Comparison of ENCODE assay signal across 12 mouse cellular contexts in the genomic region with DNA sequence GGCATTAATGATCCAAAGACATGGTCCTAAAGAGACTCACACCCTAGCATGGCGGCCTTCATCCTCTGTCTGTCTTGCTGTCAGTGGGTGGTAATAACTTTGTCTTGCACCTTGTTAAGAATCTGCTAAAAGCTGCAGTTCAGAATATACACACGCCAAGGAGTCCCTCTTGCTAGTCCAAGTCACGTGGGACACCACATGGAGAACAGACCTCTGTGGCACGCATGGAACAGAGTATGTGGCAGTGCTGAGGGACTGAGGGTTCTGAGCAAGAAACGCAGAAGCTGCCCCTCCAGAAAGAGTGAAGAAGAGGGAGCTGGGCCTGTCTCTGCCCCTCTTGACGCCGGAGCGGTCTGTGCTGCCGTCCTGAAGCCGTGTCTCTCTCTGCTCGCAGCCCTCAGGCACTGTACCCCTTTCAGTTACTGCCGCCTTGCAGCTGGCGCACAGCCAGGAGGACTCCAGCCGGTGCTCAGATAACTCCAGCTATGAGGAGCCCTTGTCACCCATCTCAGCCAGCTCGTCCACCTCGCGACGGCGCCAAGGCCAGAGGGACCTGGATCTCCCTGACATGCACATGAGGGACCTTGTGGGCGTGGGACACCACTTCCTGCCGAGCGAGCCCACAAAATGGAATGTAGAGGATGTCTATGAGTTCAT. TPM values are rescaled to one million over a fixed set of nuclear protein-coding genes. Genes with fewer than 3 reads are reported as not detected.
A peak's percentile ranks its signal among the peaks of the same experiment; 100 is the strongest.
DNase-seq lines count a peak whose midpoint lies in the region; ATAC-seq and TF ChIP-seq lines count a peak whose summit lies in the region.
"Had no signal": no experiment of that assay in that cellular context is flagged by ENCODE, and none has a peak within 500 bp of the region (broad histone marks: within the 10 kb centered on the region; RNA-seq: fewer than 3 reads in every experiment).

No protein-coding gene starts in this region.

- WGBS in forebrain, embryonic 13.5 days, result 71% methylated on average over 22 of the region's 22 CpGs
- WGBS in forebrain, embryonic 15.5 days, result 68% methylated on average over 22 of the region's 22 CpGs
- 76% methylated on average over 22 of the region's 22 CpGs for WGBS in kidney, adult 2 months
- WGBS in kidney, embryonic 14.5 days, result 93% methylated on average over 22 of the region's 22 CpGs

- no peak overlapping the region for H3K9ac ChIP-seq in forebrain, embryonic 13.5 days
- H3K9ac ChIP-seq in forebrain, embryonic 15.5 days (replicated peaks), result no peak overlapping the region
- no peak overlapping the region for H3K9ac ChIP-seq in kidney, embryonic 14.5 days (ENCODE audit: low read depth, low read length)
- H3K9ac ChIP-seq in MEL (ENCODE audit: control insufficient read depth, low read depth, low read length, poor library complexity, severe bottlenecking), result no peak overlapping the region

- H3K9me3 ChIP-seq in forebrain, embryonic 13.5 days (replicated peaks), result no peaks in the 10 kb centered on the region
- H3K9me3 ChIP-seq in forebrain, embryonic 15.5 days, result no peaks in the 10 kb centered on the region
- H3K9me3 ChIP-seq in kidney, embryonic 14.5 days (ENCODE audit: control insufficient read depth, low read length), result no peaks in the 10 kb centered on the region
- no peaks in the 10 kb centered on the region for H3K9me3 ChIP-seq in MEL (replicated peaks; ENCODE audit: insufficient read depth, low read length)

- peaks cover 93% of the 10 kb centered on the region for H3K36me3 ChIP-seq in forebrain, embryonic 13.5 days (ENCODE audit: poor library complexity, severe bottlenecking)
- H3K36me3 ChIP-seq in forebrain, embryonic 15.5 days, result peaks cover 90% of the 10 kb centered on the region
- peaks cover 5% of the 10 kb centered on the region for H3K36me3 ChIP-seq in kidney, adult 2 months (ENCODE audit: control insufficient read depth, insufficient read depth, low read length)
- peaks cover 100% of the 10 kb centered on the region for H3K36me3 ChIP-seq in kidney, embryonic 14.5 days (ENCODE audit: control insufficient read depth, insufficient read depth, low read length)
- H3K36me3 ChIP-seq in MEL (ENCODE audit: control insufficient read depth in 1 of 2, insufficient read depth in 2 of 2, low read length in 2 of 2), result peaks cover 2 to 7% of the 10 kb centered on the region in 2 experiments; a peak in 2 of 4 replicates

- no peaks in the 10 kb centered on the region for H3K27me3 ChIP-seq in forebrain, embryonic 13.5 days
- H3K27me3 ChIP-seq in forebrain, embryonic 15.5 days, result no peaks in the 10 kb centered on the region
- H3K27me3 ChIP-seq in kidney, adult 2 months (replicated peaks; ENCODE audit: control insufficient read depth, insufficient read depth, low read length), result no peaks in the 10 kb centered on the region
- H3K27me3 ChIP-seq in kidney, embryonic 14.5 days (ENCODE audit: control insufficient read depth, insufficient read depth, low read length), result no peaks in the 10 kb centered on the region
- H3K27me3 ChIP-seq in MEL (ENCODE audit: control insufficient read depth in 1 of 2, insufficient read depth in 2 of 2, low read length in 2 of 2), result no peaks in the 10 kb centered on the region

- no peak for TF ChIP-seq CTCF in kidney, adult 2 months (conservative IDR thresholded peaks at IDR 0.05; ENCODE audit: insufficient read depth, insufficient read length, low read depth, low read length)
- no peak for TF ChIP-seq CTCF in MEL (IDR thresholded peaks at IDR 0.05 in 2 of 3, conservative IDR thresholded peaks at IDR 0.05 in 1 of 3; ENCODE audit: control insufficient read depth in 1 of 3, insufficient read depth in 1 of 3, low read depth in 2 of 3, low read length in 3 of 3, poor library complexity in 1 of 3, severe bottlenecking in 1 of 3)

- H3K79me2 ChIP-seq in MEL (ENCODE audit: control insufficient read depth, insufficient read depth, low read length, poor library complexity), result no peaks in the 10 kb centered on the region

- DNase-seq in kidney, adult 2 months, result peak; percentile 38
- peak; percentile 32 for DNase-seq in MEL (ENCODE audit: low read depth, low spot score)
- DNase-seq in cerebellum, postnatal 10 days, result peak; percentile 57 to 70
- DNase-seq in adipocyte (ENCODE audit: low spot score), result no peak
- no peak for DNase-seq in embryo, embryonic 9.5 days (ENCODE audit: extremely low spot score)
- DNase-seq: embryo, embryonic 11 days; gastrocnemius, postnatal 10 days; thymus, adult 18-20 months had no signal

- 0 out of 2 replicates have a peak, but pooled peaks have one; percentile 11 for ATAC-seq in forebrain, embryonic 13.5 days
- ATAC-seq in forebrain, embryonic 15.5 days (replicated peaks), result no peak; the same call in 1 of the 2 replicates
- ATAC-seq in kidney, embryonic 14.5 days (ENCODE audit: low FRiP score, low TSS enrichment), result no peak
- ATAC-seq: CD4-positive, CD25-positive, alpha-beta regulatory T cell, adult 4 months had no signal

- no peak for TF ChIP-seq RAD21 in MEL (IDR thresholded peaks at IDR 0.05; ENCODE audit: low read depth, low read length)

- TF ChIP-seq EP300 in MEL (IDR thresholded peaks at IDR 0.05; ENCODE audit: low read depth in 1 of 2, low read length in 2 of 2), result no peak

- 0 out of 2 replicates have a peak overlapping the region, but pooled peaks have one; percentile 25 for H3K27ac ChIP-seq in forebrain, embryonic 13.5 days
- H3K27ac ChIP-seq in forebrain, embryonic 15.5 days (replicated peaks), result no peak overlapping the region; the same call in 1 of the 2 replicates
- H3K27ac ChIP-seq in kidney, adult 2 months (ENCODE audit: insufficient read depth, low read depth, low read length), result no peak overlapping the region
- H3K27ac ChIP-seq in kidney, embryonic 14.5 days (ENCODE audit: low read depth, low read length), result no peak overlapping the region
- H3K27ac ChIP-seq in MEL (ENCODE audit: control insufficient read depth, low read depth, low read length), result no peak overlapping the region

- H3K4me3 ChIP-seq in forebrain, embryonic 13.5 days, result no peak overlapping the region
- no peak overlapping the region for H3K4me3 ChIP-seq in forebrain, embryonic 15.5 days
- no peak overlapping the region for H3K4me3 ChIP-seq in kidney, adult 2 months (ENCODE audit: insufficient read depth, low read depth, low read length)
- H3K4me3 ChIP-seq in kidney, embryonic 14.5 days (ENCODE audit: low read length), result no peak overlapping the region
- no peak overlapping the region for H3K4me3 ChIP-seq in MEL (ENCODE audit: control insufficient read depth in 1 of 2, insufficient read depth in 1 of 2, low read depth in 2 of 2, low read length in 2 of 2)

- H3K4me1 ChIP-seq in forebrain, embryonic 13.5 days, result peaks cover 19% of the 10 kb centered on the region
- H3K4me1 ChIP-seq in forebrain, embryonic 15.5 days, result peaks cover 14% of the 10 kb centered on the region
- H3K4me1 ChIP-seq in kidney, adult 2 months (ENCODE audit: control insufficient read depth, insufficient read depth, low read length), result no peaks in the 10 kb centered on the region
- no peaks in the 10 kb centered on the region for H3K4me1 ChIP-seq in kidney, embryonic 14.5 days (ENCODE audit: control insufficient read depth, insufficient read depth, low read length)
- no peaks in the 10 kb centered on the region for H3K4me1 ChIP-seq in MEL (ENCODE audit: control insufficient read depth in 1 of 2, insufficient read depth in 2 of 2, low read length in 2 of 2)

- no peak for TF ChIP-seq POLR2A in kidney, adult 2 months (IDR thresholded peaks at IDR 0.05; ENCODE audit: low read depth, low read length)
- TF ChIP-seq POLR2A in MEL (IDR thresholded peaks at IDR 0.05; ENCODE audit: control insufficient read depth in 1 of 2, insufficient read depth in 1 of 2, low read depth in 1 of 2, low read length in 2 of 2, poor library complexity in 1 of 2), result no peak

- H3K4me2 ChIP-seq in forebrain, embryonic 13.5 days, result no peak overlapping the region
- no peak overlapping the region for H3K4me2 ChIP-seq in forebrain, embryonic 15.5 days (replicated peaks)
- no peak overlapping the region for H3K4me2 ChIP-seq in kidney, embryonic 14.5 days (replicated peaks; ENCODE audit: low read depth, low read length)

TF ChIP-seq in MEL, 35 proteins besides CTCF, POLR2A, EP300 and RAD21:
- no peak for TF ChIP-seq MXI1 (IDR thresholded peaks at IDR 0.05; ENCODE audit: low read depth, low read length)
- TF ChIP-seq USF1 (IDR thresholded peaks at IDR 0.05; ENCODE audit: low read depth, low read length), result no peak
- no peak for TF ChIP-seq ZKSCAN1 (IDR thresholded peaks at IDR 0.05; ENCODE audit: low read depth, low read length)

RNA-seq across cellular contexts. Expression of gene A3galt2, which starts 7.4 kb away (rescaled TPM):
- polyA plus RNA-seq in forebrain, embryonic 13.5 days (2015; fragmentation: Nextera tagmentation; extraction: Ambion mirVana), result 0.67 and 0.88 TPM in 2 replicates
- 0.45 and 0.61 TPM in 2 replicates for polyA plus RNA-seq in forebrain, embryonic 15.5 days (2015; fragmentation: Nextera tagmentation; extraction: Ambion mirVana)
- polyA plus RNA-seq in kidney, adult 2 months (2012; rRNA removed), result 0.16 and 0.39 TPM in 2 replicates
- 0.23 and 0.49 TPM in 2 replicates for polyA plus RNA-seq in kidney, embryonic 14.5 days (2014; fragmentation: Nextera tagmentation; extraction: Ambion mirVana)
- total RNA-seq in MEL (2012; rRNA removed), result not detected in 2 replicates
- under 1 TPM in 1 of 2 experiments, not detected in 1; 0.06 TPM for polyA plus RNA-seq in MEL (2012; ENCODE audit: insufficient read depth in 1 of 2, insufficient read length in 2 of 2, low read depth in 1 of 2, low replicate concordance in 2 of 2, missing spikeins in 1 of 2)

RNA-seq across cellular contexts. Expression of gene Zfp362, which starts 58.1 kb away (rescaled TPM):
- 42.3 and 46.9 TPM in 2 replicates for polyA plus RNA-seq in forebrain, embryonic 13.5 days (2015; fragmentation: Nextera tagmentation; extraction: Ambion mirVana)
- 45.5 and 51.3 TPM in 2 replicates for polyA plus RNA-seq in forebrain, embryonic 15.5 days (2015; fragmentation: Nextera tagmentation; extraction: Ambion mirVana)
- 29.5 and 29.7 TPM in 2 replicates for polyA plus RNA-seq in kidney, adult 2 months (2012; rRNA removed)
- 33.4 and 37.8 TPM in 2 replicates for polyA plus RNA-seq in kidney, embryonic 14.5 days (2014; fragmentation: Nextera tagmentation; extraction: Ambion mirVana)
- 2.4 and 2.7 TPM in 2 replicates for total RNA-seq in MEL (2012; rRNA removed)
- polyA plus RNA-seq in MEL (2012; ENCODE audit: insufficient read depth in 1 of 2, insufficient read length in 2 of 2, low read depth in 1 of 2, low replicate concordance in 2 of 2, missing spikeins in 1 of 2), result 10 to 100 TPM in 1 of 2 experiments, not detected in 1; 30.1 TPM

Comparison
In these comparisons a context has a peak if more than half of its experiments do, and no peak if none do; other contexts are left out.
1. DNase-seq: peak in kidney, adult 2 months (single experiment), MEL (single experiment) and cerebellum, postnatal 10 days (2 of 2); none in adipocyte (single experiment) and embryo, embryonic 9.5 days (single experiment).